Mouse (Mus musculus) left cerebral cortex, postnatal 14 days (tissue): Measurements from ENCODE around the gene Angptl7. TPM values are rescaled to one million over a fixed set of nuclear protein-coding genes. Genes with fewer than 3 reads are reported as not detected.

Source experiments
- DNase-seq, 2 experiments: peaks; one replicate each; pipeline ENCODE4 v3.0.0; 2021 to 2022; ENCODE audit warnings: low spot score in 2 of 2, mixed read lengths in 1 of 2
- intact Hi-C: fragments of 180-260 bp; cut with DNase I; formaldehyde crosslinking; loops from one replicate; pipeline ENCODE4 v1.15.1; 2025
- total RNA-seq, 2 experiments: library from RNA; stranded (reverse); gene quantifications; 2 replicates each; pipeline ENCODE4 v1.2.3; 2021

Angptl7 gene
- total RNA-seq, 2 experiments from 2014 or later, result 0.31 to 0.44 TPM

GRCm38 (mm10) chr4:148462717-148463116 is 37.5 kb downstream of the Angptl7 start:
- DNase-seq, result no peak
- intact Hi-C loops, result no loop called here

GRCm38 (mm10) chr4:148461772-148462171 is 38.5 kb downstream of the Angptl7 start:
- DNase-seq, result no peak
- intact Hi-C loops, result no loop called here

DNA sequence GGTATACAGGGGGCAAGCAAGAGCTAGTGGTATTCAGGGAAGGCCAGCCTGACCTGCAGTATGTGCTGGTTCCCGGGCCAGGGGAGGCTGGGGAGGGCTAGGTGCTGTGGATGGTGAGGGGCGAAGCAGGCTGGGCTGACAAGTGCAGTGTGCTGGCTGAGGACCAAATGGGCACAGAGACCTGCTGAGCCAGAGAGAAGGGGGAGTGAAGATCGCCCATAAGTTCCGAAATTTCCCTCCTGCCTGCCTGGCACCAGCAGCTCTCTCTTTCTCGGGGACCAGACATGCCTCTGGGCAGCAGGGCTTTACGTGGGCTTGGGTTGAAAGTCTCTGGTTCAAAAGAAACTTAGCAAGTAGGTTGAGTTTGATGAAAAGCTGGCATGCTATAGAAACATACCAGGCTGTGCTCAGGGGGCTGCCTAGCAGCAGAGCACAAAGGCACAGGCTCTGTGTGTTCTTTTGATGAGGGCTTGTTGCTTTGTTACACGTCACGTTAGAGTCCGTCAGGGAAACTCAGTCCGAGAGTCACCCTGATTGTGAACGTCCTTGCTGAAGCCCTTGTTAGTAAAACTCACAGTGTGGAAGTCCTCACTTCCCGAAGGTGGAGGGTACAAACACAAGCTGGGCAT is 39.5 kb downstream of the Angptl7 start:
- intact Hi-C loops, result no loop called here
- peak in 1 of 2 experiments; percentile 25 for DNase-seq

DNA sequence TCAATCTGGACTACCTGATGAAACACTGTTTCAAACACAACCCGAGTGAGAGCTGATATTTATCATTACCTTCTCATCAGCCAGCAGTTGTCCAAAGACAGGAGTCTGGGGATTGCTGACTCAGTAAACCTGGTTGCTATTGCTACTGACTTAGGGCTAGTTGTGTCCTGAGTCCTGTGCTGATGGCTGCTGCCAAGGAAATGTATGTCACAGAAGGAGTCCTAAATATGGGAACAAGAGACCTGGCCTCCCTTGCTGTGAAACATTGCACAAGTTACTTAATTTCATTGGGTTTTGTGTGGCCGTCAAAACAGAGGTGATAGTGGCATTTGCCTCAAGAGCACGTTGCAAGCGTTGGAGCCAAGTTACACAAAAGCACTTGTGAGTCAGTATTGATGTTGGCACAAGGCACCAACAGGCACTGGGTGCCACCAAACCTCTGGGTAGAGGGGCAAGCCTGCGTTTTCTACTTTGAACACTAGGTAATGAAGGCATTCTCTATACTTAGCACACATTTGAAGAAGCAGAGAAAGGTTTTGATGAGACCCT is 44.7 kb downstream of the Angptl7 start:
- intact Hi-C loops, result no loop called here
- no peak for DNase-seq

- DNase-seq, result no peak
- intact Hi-C loops, result no loop called here
Measured at GRCm38 (mm10) chr4:148453707-148454106, 46.6 kb downstream of the Angptl7 start.

DNA sequence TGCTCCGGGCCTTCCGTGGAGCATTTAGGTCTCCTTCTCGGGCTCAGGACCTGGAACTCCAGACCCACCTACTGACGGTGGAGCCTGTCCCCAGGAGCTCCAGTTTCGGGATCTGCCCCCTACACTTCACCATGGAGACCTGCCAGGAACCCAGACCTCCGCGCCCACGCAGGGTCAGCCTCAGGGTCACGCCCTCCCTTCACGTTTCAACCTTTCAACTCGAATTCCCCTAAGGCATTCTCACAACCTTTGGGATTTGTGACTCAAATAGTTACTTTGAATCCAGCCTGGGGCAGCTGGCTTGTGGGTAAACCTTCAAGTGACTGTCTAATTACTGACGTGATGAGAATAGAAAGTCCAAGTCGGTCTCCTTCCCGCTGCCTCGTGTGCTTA is 51.4 kb downstream of the Angptl7 start:
- DNase-seq, result peak; percentile 36 to 42
- intact Hi-C loops, result no loop called here

DNA sequence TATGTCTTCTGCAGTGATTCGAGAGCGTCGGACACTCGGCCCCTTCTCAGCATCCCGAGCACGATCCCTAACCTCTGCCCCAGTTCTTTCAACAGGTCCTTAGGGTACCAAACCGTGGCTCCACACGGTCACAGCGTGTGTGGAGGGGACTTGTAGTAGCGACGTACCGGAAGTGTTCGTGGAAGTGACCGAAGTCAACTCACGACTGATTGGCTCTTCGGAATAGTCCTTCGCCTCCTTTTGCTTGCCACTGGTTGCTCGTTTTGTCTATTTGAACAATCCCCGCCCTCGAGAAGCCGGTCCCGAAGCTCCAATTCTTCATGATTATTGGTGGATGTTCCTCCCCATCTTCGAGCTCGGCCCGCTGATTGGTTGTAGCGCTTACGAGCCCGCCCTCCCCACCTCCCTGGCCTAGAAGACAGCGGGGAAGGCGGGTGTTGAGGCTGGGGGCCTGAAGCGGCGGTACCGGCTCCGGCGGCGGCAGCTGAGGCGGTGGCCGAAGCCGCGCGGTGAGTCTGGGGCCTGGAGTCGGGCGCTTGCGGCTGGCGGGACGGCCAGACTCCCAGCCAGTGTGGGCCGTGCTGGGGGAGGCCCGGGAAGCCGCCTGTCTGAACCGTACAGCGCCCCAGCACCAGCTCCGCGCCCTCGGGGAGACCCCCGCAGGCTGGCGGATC is 51.9 kb downstream of the Angptl7 start, which contains the start of gene Mtor:
TSS of gene Mtor (plus strand) at position 433 of the 674 bp plus-strand sequence.
- DNase-seq, result peak; percentile 95 to 99
- intact Hi-C loops, result no loop called here

Other genes starting within 250 kb of the Angptl7 start
- gene Disp3, start 212.5 kb downstream of the Angptl7 start, total RNA-seq, result 10 to 100 TPM; 23.0 to 24.8 TPM
- 1 to 10 TPM; 8.8 to 9.5 TPM for gene Ubiad1, start 55.7 kb downstream of the Angptl7 start, total RNA-seq
- 10 to 100 TPM; 87.2 to 89.3 TPM for gene Mtor, start 51.8 kb downstream of the Angptl7 start, total RNA-seq
- gene Exosc10, start 58.0 kb upstream of the Angptl7 start, total RNA-seq, result 10 to 100 TPM; 46.2 to 48.0 TPM
- gene Srm, start 91.0 kb upstream of the Angptl7 start, total RNA-seq, result 10 to 100 TPM; 85.8 to 92.2 TPM
- 1 to 10 TPM; 1.1 to 1.4 TPM for gene Masp2, start 102.1 kb upstream of the Angptl7 start, total RNA-seq
- 100 to 1,000 TPM; 178 to 201 TPM for gene Tardbp, start 126.6 kb upstream of the Angptl7 start, total RNA-seq
- gene Gm572, start 142.9 kb upstream of the Angptl7 start, total RNA-seq, result under 1 TPM in 1 of 2 experiments, not detected in 1; 0.26 TPM